Mouse (Mus musculus): ENCODE measurements around the gene Larp6.

Larp6 gene

DNA sequence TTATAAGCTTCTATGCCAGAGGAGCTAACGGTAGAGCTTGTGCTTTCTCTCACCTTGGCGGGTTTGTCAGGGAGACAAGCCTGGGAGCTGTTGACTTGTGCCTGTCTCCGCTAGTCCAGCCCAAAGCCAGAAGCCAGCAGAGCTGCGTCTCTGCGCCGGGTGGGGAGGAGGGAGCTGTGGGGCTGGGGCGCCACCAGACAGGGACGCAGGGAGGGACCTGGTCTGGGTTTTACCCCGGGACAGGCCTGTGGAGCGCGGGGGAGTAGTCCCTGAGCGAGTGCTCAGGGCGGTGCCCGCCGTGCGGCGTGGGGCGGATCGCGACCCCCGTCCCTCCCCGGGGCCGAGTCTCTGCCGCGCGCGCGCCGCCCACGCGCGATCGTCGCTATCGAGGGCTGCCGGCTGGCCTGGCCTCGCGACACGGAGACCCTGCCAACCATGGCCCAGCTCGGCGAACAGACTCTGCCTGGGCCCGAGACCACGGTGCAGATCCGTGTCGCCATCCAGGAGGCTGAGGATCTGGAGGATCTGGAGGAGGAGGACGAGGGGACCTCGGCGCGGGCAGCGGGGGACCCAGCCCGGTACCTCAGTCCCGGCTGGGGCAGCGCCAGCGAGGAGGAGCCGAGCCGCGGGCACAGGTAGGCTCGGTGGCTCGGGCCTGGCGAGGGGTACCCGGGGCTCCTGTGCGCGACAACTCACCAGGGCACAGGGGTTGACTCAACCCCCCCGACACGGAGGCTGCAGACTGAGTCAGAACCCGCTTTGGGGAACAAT, at the start of gene Larp6:
Gene Larp6 (plus strand): TSS at position 219 of the 771 bp plus-strand sequence.
- peak; percentile 8 for DNase-seq (ENCODE audit: low spot score)

DNA sequence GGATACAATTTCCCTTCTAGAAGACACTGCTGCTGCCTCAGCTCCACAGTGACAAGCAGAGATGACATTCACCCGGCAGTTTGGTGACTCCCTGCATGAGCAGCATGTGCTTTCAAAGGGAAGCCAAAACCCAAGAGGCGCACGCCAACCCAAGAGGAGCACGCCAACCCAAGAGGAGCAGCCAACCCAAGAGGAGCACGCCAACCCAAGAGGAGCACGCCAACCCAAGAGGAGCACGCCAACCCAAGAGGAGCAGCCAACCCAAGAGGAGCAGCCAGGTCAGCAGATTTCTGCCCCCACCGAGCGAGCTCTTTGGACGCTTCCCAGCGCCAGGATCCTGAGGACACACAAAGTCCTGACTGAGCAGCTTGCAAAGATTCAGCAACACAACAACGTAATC, 48.4 kb upstream of the Larp6 start:
- no peak for DNase-seq (ENCODE audit: low spot score)

DNA sequence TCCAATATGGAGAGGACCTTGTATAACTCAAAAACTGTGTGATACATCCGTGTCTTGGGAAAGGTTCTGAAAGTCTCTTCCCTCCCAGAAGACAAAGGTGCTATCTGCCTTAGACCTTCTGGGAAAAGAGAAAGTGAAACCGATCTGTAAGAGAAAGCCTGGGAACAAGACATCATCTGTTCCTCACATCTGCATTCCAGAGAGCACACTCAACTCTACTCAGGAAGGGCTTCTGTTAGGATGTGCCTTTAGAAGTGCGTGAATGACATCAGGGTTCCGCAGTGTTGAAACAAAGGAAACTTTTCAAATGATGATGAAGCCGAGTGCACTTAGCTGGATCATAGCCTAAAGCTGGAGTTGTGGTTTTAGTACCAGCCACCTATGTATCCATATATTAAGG, 47.9 kb upstream of the Larp6 start:
- no peak for DNase-seq (ENCODE audit: low spot score)

DNA sequence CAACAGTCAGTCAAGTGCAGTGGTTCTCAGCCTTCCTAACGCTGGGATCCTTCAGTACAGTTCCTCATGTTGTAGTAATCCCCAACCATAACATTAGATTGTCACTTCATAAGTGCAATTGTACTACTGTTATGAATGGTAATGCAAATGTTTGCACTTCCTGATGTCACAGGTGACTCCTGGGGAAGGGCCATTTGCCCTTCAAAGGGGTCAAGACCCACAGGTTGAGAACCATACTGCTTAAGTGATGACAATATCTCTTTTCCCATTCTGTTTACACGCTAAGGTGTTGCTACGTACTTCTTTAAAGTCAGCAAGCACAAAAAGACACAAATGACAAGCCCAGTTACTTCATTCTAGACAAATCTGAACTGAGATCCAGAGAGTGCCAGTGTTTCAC, 47.3 kb upstream of the Larp6 start:
- no peak for DNase-seq (ENCODE audit: low spot score)

DNA sequence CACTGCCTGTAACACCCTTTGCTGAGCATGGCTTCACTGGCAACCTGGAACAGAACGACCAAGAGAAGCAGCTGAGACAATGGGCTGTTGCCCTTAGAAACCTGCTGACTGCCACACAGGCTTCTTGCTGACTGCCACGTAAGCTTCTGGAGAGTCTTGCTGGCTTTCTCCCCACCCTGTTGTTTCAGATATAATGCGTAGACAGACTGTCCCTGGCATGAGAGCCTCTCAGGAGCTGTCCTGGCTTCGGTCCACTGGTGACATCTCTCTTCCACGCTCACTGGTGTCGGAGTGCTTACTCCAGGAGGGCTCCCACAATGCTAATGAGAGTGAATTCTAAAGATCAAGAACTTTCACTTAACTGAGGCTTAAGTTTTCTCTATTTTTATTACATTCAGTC, 43.9 kb upstream of the Larp6 start:
- no peak for DNase-seq (ENCODE audit: low spot score)

DNA sequence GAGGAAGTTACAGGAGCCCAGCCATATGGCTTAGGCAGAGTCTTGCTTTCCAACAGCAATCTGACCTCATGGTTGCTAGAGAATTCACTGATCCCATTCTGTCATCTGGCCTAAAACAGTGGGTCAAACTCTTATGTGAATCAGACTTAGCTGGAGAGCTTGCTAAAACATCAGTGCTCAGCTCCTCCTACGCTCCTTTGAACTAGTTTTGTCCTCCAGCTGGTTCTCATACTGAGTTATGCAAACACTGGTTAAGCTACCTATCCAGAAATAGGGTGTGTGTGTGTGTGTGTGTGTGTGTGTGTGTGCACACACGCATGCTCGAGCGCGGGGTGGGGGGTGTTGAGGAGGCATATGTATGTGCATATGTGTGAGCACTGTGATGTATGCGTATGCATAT, 40.2 kb upstream of the Larp6 start:
- DNase-seq (ENCODE audit: low spot score), result no peak

DNA sequence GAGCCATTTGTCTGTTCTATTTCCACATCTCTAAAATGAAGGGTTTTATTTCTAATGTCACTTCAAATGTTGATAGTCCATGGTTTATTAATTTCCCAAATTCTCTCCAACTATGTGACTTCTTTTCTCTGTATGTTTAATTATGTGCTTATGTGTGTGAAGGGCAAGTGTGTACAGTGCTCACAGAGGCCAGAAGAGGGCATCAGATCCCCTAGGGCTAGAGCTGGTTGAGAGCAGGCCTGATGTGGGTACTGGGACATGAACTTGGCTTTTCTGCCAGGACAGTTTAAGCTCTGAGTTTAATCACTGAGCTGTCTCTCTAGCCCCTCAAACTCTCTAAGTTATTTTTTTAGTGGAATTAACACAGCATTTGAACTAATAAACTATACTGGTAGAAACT, 38.0 kb upstream of the Larp6 start:
- no peak for DNase-seq (ENCODE audit: low spot score)

DNA sequence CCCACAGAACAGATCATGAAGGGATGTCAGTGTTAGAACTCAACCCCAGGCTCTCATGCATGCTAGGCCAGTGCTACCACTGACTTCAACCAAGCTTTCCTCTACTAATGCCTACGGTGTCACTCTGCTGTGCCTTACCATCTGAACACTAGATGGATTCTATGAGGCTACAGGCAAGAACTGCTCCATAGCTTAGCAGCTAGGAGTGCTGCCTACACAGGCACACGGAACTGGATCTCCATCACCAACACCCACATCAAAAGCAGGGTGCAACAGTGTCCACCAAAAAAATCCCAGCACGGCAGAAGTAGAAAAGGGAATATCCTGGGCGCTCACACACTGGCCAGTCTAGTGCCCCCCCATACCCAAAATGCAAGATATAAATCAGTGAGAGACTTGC, 36.4 kb upstream of the Larp6 start:
- DNase-seq (ENCODE audit: low spot score), result no peak

DNA sequence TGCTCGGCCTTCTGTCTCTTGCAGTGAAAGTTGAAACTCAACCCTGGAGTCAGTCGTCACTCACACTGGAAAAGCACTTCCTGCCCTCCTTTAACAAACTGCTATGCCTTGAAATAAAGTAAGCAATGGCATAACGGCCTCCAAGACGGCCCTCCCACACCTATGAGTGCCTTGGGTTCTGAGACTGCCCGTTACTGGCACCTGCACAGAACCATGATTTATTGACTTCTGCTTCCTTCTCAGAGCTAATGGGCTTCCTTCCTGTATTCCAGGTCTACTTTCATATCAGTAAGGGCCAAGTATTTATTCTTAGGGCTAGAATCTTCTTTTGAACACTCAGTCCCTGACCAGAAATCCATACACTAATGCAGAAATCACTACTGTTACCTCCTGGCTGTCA, 33.9 kb upstream of the Larp6 start:
- DNase-seq (ENCODE audit: low spot score), result no peak

DNA sequence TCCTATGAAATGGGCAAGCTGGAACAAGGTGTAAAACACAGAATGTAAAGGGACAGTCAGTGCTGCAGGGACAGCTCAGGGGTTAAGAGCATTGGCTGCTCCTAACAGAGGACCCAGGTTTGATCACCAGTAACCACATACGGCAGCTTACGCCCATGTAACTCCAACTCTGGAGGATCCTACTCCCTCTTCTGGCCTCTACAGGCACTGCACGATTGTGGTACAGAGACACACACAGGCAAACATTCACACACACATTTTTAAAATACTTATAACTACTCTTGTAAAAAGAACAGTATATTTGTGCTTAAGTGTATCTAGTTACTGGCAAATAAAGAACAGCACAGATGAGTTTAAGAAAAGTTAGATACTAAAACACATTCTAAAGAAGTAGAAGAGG, 31.8 kb upstream of the Larp6 start:
- DNase-seq (ENCODE audit: low spot score), result no peak

DNA sequence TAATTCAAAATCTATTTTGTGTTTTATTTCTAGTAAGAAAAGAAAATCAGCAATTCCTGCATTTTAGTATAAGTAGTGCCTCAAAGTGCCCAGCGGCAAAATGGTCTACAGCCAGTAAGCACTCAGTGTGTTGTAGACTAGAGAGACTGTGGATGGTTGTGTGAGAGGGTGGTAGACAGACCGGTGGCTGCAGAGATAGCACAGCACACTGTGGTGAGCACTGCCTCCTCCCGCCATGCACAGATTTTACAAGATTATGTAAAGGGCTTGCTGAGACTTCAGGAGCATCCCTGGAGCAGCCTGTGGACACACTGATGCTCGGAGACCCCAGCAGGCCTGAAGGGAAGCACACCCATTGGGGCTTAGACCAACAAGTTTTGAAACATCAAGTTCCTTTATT, 30.0 kb upstream of the Larp6 start:
- no peak for DNase-seq (ENCODE audit: low spot score)

DNA sequence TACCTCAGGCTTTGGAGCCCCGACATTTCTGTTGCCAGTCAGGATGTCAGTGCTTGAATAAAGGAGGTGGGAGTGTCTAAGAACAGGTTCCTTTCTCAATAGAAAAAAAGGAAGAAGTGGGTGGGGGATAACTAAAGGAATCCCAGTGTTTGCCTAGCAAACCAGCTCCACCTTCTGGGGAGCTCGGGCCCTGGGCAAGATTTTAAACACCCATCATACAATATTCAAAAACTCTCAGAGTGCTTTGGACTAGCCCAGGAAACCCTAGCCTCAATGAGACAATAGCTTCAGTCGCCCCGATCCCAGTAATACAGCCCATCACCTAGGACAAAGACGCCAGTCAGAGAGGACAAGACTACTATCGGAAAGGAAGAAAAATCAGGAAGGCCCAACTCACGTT, 25.4 kb upstream of the Larp6 start:
- DNase-seq (ENCODE audit: low spot score), result peak; percentile 59

DNA sequence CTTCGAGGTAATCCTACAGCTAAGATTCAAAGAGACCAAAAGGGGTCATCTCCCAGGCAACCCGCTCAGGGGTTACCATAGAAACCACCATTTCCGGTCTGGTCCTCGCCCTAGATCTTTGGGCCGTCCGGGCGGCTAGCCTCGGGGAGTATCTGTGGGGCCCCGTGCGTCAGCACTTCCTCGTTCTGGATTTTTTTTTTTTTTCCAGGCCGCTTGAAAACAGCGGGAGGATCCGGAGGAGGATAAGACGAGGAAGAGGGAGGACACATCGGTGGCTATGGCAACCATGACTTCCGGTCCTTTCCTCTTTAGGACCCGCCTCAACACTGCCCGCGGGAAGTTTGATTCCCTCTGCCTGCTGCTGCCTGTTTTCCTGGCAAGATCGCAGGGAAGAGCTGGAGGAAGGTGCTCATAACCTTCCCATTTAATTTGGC, 24.9 kb upstream of the Larp6 start, which contains the start of gene Lrrc49:
Gene Lrrc49 (minus strand): TSS at position 268 of the 434 bp plus-strand sequence.
- DNase-seq (ENCODE audit: low spot score), result peak; percentile 96

DNA sequence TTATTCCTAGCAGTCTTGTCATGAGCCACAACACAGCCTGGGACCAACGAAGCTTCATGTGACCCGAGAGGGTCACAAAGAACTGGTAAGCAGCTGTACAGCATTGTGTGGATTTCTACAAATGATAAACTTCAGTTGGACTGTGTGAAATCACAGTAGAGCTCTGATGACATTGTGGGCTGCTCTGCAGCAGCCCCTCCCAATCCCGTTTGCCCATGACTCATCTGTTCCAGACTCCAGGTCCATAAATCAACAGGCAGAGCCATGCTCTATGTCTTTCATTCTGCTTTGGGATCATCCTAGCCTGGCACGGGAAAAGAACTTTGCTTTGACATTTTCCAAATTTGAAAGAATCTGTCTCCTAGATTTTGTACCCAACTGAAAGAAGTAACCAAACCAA, 20.2 kb upstream of the Larp6 start:
- DNase-seq (ENCODE audit: low spot score), result peak; percentile 58

DNA sequence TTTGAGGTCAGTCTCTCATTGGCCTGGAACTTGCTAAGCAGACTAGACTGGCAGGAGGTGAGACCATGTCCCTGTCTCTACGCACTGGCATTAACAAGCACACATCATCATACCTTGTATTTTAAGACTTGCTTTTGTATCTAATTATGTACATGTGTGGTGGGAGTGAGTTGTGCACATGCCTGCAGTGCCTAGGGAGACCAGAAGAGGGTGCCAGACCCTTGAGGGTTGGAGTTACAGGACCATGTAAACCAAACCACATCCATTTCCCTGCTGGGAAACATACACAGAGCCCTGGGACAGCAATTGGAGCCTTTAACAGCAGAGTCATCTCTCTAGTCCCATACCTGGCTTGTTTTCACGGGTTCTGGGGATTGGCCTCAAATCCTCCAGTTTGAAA, 18.8 kb upstream of the Larp6 start:
- no peak for DNase-seq (ENCODE audit: low spot score)

DNA sequence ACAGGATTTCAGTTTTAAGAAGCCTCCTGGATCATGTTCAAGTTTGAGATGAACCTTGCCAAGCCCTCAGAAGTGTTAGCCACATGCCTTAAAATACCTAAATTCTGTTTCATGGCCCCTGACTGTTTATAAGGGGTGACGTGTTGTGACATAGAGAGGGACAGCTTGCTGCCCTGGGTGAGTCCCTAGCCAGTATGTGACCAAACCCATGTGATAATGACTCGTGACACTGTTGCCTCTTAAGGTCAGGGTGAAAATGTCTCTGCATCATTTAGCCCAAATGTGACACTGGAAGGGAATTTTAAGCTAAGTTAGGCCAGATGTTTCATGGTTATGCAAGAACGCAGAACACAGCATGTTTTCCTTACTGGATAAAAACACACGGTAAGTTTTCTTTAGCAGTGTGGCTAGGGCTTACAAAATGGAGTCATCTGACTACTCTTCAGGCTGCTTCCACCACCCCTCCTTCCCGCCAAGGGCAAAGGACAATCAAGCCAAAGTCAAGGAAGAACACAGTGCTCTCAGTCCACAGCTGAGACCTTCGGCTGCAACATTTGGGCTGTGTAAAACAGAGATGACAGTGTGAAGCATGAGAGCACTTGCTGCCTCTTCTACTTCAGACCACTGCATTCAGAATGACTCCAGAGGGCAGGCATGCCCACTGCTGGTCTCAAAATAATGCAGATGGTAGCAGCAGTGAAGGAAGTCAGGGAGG, 16.4 kb upstream of the Larp6 start:
- DNase-seq (ENCODE audit: low spot score), result peak; percentile 66

DNA sequence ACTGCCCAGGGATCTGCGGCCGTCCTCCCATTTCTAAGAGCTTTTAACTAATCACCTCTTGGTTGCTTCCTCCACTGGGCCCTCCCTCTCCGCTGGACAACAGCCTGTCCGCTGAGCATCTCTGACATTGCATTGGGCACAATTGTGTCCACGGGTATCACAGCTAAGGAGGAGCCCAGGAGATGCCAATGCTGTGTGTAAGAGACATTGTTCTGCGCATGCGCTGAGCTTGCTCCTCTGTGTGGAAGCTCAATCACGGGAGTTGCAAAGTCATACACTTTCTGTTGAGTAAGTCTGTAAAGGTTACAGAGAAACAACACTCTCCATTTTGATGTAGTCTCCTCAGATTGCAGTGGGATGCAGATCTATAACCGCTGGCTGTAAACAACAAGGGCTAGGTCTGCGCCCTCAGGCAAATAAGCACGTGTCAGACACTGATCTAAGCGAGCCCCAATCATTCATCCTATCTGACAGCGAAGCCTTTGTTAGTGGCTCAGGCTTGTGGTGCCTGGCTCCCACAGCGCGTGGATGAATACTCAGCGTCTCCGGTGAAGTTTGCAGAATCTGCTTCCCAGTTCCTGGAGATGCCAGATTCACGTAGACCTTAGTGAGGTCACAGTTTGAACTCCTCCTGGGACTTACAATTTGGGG, 13.1 kb upstream of the Larp6 start:
- DNase-seq (ENCODE audit: low spot score), result no peak

DNA sequence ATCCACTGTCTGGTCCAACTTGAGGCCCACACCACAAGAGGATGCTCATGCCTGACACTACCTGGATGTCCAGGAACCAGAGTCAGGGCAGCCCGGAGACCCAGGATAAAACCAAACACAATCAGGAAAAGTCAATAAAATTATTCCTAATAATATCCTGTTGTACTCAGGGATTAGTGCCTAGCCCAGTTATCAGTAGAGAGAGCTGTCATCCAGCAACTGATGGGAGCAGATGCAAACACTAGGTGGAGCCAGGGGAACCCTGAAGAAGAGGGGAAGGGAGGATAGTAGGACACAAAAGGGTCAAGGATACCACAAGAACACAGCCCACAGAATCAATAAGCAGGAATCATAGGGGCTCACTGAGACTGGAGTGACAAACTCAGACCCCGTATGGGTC, 5.2 kb upstream of the Larp6 start:
- no peak for DNase-seq (ENCODE audit: low spot score)

DNA sequence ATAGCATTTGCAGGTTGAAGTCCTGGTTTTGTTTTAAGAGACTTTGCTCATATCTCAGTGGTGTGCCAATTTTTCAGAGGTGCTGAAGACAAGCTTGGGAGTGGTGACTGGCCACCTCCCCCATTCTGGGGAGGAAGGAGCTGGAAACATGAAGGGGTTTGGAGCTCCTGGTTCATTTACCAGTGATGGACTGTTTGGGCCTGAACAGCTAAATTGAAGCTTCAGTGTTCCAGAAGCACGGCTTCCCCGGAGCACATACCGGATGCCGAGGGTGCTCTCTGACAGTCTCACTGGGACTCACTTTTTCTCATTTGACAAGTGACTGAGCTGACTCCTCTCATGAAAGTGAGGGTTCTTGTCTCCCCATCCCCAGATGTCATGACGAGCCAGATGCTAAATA, 4.2 kb upstream of the Larp6 start:
- no peak for DNase-seq (ENCODE audit: low spot score)

DNA sequence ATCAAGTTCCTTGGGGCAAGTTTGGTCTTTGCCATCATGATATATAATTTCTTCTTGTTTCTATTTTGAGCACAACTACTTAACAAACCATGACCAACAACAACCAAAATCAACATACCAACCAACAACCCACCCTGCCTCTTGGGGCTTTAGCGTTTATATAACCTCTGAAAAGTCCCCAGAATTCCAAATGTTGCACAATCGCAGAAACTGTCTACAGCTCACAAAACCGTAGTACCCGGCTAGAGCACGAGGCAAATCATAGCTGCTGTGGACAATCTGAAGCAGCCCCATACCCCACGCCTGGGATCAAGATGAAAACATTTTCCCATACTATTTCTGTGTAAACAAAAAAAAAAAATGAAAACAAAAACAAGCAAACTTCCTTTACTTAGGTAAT, 3.1 kb upstream of the Larp6 start:
- DNase-seq (ENCODE audit: low spot score), result no peak

DNA sequence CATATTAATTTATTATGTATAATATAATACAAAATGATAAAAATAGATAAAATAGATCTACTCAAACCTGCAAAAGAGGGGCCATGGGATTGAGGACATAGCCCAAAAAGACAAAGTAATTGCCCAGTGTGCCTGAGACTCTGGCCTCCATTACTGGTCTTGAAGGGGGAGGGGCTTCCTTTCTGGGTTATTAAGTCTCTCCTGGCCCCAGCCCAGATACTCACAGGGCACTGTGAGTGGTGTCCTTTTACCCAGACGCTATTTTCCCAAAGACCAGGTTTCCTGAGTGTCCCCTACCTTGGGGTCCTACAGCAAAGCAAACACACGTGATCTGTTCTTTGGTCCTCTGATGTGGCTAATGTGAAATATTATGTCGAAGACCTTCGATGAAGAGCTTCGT, 778 bp upstream of the Larp6 start:
- DNase-seq (ENCODE audit: low spot score), result no peak

DNA sequence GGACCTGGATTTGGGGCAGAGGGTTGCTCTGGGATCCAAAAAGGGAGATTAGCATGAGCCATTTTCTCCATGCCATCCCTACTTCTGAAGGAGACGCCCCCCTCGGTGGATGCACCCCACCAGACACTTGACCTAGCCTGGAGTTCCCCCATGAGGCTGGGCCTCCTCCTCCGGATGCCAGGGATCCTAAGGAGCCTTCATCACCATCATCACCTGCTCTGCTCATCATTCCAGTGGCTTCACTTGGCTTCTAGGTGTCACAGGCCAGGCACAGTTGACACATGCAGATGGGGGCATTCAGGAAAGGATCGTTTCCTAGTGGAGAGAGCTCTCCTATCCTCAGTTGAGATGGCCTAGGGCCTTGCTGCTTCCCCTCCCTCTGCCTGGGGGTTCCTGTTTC, 827 bp downstream of the Larp6 start:
- no peak for DNase-seq (ENCODE audit: low spot score)

DNA sequence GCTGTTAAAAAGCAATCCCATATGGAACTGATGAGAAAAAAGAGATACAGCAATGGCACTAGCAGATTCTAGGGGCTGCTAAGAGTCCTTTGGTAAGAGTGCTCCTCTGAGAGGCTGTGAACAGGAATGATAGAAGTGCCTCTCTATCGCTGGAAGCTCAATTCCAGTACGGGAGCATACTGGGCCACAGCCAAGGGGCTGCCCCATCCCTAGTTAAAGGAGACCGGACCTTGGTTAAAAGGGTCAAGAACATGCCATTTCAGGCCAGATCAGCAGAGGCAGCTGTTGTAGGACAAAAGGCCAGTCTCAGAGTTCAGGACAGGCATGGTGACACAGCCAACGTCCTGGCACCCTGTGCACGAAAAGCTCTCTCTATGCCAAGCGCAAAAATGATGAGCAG, 1.4 kb downstream of the Larp6 start:
- no peak for DNase-seq (ENCODE audit: low spot score)

Data from adipocyte (in vitro differentiated cells).